Mouse (Mus musculus) lung, adult 2 months (tissue): ENCODE data around the gene Olfr159.

Experiments
- CTCF ChIP-seq: fragments of 200-500 bp; IDR thresholded peaks from 2 replicates; pipeline ENCODE4 v1.5.1; 2011; ENCODE audit warnings: mild to moderate bottlenecking, low read length, control low read depth; ENCODE audit not compliant: insufficient read depth
- POLR2A ChIP-seq: fragments of 200-500 bp; IDR thresholded peaks from 2 replicates; pipeline ENCODE4 v1.6.1; 2011; ENCODE audit warnings: low read depth, mild to moderate bottlenecking, control low read depth, low read length, borderline replicate concordance; ENCODE audit errors: extremely low read depth

- TF ChIP-seq CTCF, result no peak
- TF ChIP-seq POLR2A, result no peak
These were observed 31.7 kb downstream of the Olfr159 start for GRCm38 (mm10) chr4:43738989-43739674.
